Mouse (Mus musculus): ENCODE results near the gene Iffo2.

GRCm38 (mm10) chr4:139536706-139537105, 6.4 kb downstream of the Iffo2 start:
- TF ChIP-seq CTCF (IDR thresholded peaks at IDR 0.05; ENCODE audit: control insufficient read depth, insufficient read depth, insufficient replicate concordance, low read depth, low read length) (no peak), POLR2A (IDR thresholded peaks at IDR 0.05; ENCODE audit: control insufficient read depth, low read depth, low read length) (no peak)
